Mouse (Mus musculus): Measurements from ENCODE around the gene Apobec4. TPM values are rescaled to one million over a fixed set of nuclear protein-coding genes. Genes with fewer than 3 reads are reported as not detected.

Gene Apobec4
- polyA plus RNA-seq, 1 experiment from 2014 or later, result not detected

DNA sequence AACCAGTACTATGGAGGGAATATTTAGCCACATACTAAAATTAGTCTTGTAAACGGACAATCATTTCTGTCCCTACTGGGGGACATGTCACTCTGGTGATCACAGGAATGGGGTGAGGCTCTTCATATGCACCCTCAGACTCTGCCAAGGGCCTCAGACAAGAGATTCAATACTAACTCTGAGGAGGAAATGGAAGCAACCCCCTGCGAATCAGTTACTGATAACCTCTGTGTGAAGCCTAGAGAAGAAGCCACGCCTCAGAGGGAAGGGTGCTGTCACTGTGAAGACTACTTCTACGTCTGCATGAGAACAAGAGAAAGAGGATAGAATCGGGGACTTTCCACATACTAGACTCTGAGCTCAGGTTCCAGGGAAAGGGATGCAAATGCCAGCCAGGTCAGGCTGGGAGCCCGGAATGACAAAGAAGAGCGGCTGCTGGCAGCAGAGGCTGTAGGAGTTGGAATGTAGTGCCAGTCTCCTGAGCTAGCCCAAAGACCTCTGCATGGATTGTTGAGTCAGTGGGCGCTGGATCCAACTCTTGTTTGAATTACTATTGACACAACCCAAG lies 45.4 kb downstream of the Apobec4 start:
- H3K4me2 ChIP-seq, result no peak overlapping the region

DNA sequence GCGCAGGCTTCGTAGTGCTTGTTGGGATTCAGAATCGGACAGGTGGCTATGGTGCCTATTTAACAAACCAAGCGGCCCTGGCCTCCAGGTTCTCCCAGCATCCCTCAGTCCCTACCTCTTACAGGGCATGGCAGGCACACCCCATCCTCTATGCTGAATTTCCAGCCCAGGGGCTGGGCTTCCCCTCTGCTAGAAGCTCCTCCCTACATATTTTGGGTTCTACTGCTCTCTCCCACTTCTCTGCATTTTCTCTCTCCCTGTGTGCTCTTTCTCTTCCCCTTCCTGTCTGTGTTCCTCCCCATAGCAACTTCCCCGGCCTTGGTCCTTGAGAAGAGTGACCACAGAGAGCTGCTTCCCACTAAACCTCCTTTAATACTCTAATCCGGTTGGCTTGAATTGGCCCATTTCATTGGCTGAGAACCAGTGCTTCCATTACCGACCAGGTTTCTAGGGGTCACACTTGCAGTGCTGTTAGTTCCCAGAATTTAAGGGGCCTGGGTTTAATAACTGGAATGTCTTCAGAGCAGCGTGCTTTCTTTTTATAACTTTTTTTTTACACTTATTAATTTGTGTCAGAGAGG lies 46.4 kb downstream of the Apobec4 start:
- Histone ChIP-seq H3K27me3 (no peaks in the 10 kb centered on the region), H3K36me3 (replicated peaks) (no peaks in the 10 kb centered on the region), H3K27ac (no peak overlapping the region), H3K4me1 (peaks cover 19% of the 10 kb centered on the region), H3K9ac (no peak overlapping the region), H3K9me3 (no peaks in the 10 kb centered on the region), H3K4me2 (no peak overlapping the region), H3K4me3 (replicated peaks) (no peak overlapping the region)
- 78% methylated on average over 8 of the region's 8 CpGs for WGBS
- no peak for ATAC-seq (ENCODE audit: low FRiP score)

More for the DNA sequence above, 45.4 kb downstream of the Apobec4 start:
- 79% methylated on average over 8 of the region's 8 CpGs for WGBS
- no peak for ATAC-seq (ENCODE audit: low FRiP score)
- no peak overlapping the region for H3K9ac ChIP-seq
- no peak overlapping the region for H3K27ac ChIP-seq
- no peak overlapping the region for H3K4me3 ChIP-seq (replicated peaks)
- H3K36me3 ChIP-seq (replicated peaks), result no peaks in the 10 kb centered on the region
- H3K27me3 ChIP-seq, result no peaks in the 10 kb centered on the region
- H3K9me3 ChIP-seq, result no peaks in the 10 kb centered on the region
- peaks cover 22% of the 10 kb centered on the region for H3K4me1 ChIP-seq

DNA sequence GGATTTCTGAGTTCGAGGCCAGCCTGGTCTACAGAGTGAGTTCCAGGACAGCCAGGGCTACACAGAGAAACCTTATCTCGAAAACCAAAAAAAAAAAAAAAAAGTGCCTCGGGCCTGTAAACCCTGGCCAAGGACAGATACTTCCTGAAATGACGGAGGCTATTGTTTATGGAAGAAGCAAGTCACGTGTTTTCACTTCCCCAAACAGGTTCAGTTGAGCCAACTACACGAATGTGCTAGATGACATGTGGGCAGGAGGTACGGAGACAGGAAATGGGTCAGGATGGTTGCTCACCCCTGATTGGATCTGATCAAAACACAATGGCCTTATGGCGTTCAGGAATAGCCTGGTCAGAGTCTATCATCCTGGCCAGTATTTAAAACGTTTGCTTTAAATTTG lies 47.8 kb downstream of the Apobec4 start:
- no peak overlapping the region for H3K4me2 ChIP-seq
- WGBS, result 87% methylated on average over 9 of the region's 9 CpGs
- H3K9me3 ChIP-seq, result no peaks in the 10 kb centered on the region
- no peaks in the 10 kb centered on the region for H3K36me3 ChIP-seq (replicated peaks)
- H3K4me1 ChIP-seq, result peaks cover 12% of the 10 kb centered on the region
- no peak overlapping the region for H3K4me3 ChIP-seq (replicated peaks)
- no peak overlapping the region for H3K27ac ChIP-seq
- no peak overlapping the region for H3K9ac ChIP-seq
- ATAC-seq (ENCODE audit: low FRiP score), result no peak
- H3K27me3 ChIP-seq, result no peaks in the 10 kb centered on the region

DNA sequence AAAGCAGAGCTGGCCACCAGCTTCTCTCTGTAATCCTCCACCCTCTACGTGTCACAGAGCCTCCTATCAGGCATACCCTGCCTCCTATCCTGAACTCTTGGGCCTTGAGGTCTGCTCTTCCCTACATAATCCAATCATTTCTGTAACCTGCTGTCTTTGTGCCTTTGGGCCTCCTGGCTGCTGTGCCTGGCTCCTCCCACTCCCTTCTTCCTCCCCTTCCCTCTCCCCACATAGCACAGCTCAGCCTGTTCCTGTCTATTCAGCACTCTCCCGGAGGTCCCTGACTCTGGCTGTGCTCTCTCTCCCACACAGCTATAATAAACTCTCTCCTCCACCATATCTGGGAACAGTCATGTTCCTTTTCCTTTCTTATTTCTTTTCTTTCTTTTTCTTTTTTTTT lies 49.5 kb downstream of the Apobec4 start, which contains the start of gene Ncf2:
TSS of gene Ncf2 (plus strand) at position 298 of the 400 bp plus-strand sequence.
- Histone ChIP-seq H3K4me2 (no peak within 1 kb of the TSS), H3K36me3 (replicated peaks) (no peaks in the 10 kb centered on the region), H3K27ac (no peak within 1 kb of the TSS), H3K9me3 (no peaks in the 10 kb centered on the region), H3K9ac (no peak within 1 kb of the TSS), H3K4me3 (replicated peaks) (no peak within 1 kb of the TSS), H3K4me1 (peaks cover 3% of the 10 kb centered on the region), H3K27me3 (no peaks in the 10 kb centered on the region)
- 4% methylated on average over 2 of the region's 2 CpGs for WGBS
- ATAC-seq (ENCODE audit: low FRiP score), result peak; percentile 77; the same call in 1 of the 2 replicates

DNA sequence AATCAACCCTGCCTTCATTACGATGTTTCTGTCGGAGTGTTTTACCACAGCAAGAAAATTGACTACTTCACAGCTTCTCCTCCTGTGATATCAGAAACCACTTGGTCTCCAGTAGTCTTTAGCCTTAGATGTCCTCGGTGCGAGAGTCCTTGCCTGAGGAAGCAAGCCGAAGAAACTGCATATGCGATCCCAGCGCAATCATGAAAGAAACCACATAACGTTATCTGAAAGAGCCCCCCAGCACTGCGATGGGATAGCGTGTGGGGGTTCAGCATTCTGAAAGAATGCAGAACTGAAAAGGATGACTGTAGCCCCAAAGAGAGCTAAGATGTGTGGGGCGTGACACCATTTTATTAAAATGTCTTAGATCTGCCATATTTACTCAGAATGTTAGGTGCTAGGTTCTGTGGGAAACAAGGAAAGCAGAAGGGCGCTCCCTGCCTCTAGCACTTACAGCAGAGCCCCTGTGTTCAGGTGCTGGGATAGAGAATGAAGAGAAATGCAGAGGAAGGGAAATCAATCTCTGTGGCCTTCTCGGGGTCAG lies 50.4 kb downstream of the Apobec4 start:
- H3K36me3 ChIP-seq (replicated peaks), result no peaks in the 10 kb centered on the region
- H3K4me2 ChIP-seq, result no peak overlapping the region
- no peak overlapping the region for H3K4me3 ChIP-seq (replicated peaks)
- no peaks in the 10 kb centered on the region for H3K27me3 ChIP-seq
- peaks cover 3% of the 10 kb centered on the region for H3K4me1 ChIP-seq
- 89% methylated on average over 13 of the region's 13 CpGs for WGBS
- H3K9ac ChIP-seq, result no peak overlapping the region
- ATAC-seq (ENCODE audit: low FRiP score), result no peak
- no peaks in the 10 kb centered on the region for H3K9me3 ChIP-seq
- H3K27ac ChIP-seq, result no peak overlapping the region

DNA sequence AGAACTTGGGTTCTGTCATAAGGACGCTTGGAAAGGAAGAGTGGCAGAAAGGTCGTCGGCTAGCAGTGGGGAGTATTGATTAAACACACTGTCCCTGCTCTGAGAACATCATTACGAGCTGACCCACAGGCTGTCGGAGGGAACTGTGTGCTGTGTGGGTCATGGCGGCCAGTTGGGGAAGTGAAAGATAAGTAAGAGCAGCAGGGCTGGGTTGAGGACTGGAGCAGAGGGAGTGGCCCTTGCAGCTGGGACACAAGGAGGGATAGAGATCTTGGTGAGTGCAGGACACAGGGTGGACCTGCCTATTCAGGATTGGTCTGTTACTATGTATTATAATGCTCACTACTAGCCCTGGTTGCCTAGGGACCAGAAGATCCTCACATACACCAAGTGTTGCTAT lies 54.6 kb downstream of the Apobec4 start:
- no peak overlapping the region for H3K27ac ChIP-seq
- WGBS, result 86% methylated on average over 6 of the region's 6 CpGs
- H3K4me1 ChIP-seq, result peaks cover 3% of the 10 kb centered on the region
- H3K4me3 ChIP-seq (replicated peaks), result no peak overlapping the region
- no peaks in the 10 kb centered on the region for H3K27me3 ChIP-seq
- ATAC-seq (ENCODE audit: low FRiP score), result no peak
- no peak overlapping the region for H3K9ac ChIP-seq
- no peaks in the 10 kb centered on the region for H3K9me3 ChIP-seq
- H3K36me3 ChIP-seq (replicated peaks), result no peaks in the 10 kb centered on the region
- H3K4me2 ChIP-seq, result no peak overlapping the region

Other genes with a start within 250 kb of the Apobec4 start
- 19.8 and 20.9 TPM in 2 replicates for gene Rgl1, start 15.8 kb downstream of the Apobec4 start, polyA plus RNA-seq (2016; fragmentation: Nextera tagmentation; extraction: Ambion mirVana)
- 275 and 281 TPM in 2 replicates for gene Arpc5, start 16.0 kb downstream of the Apobec4 start, polyA plus RNA-seq (2016; fragmentation: Nextera tagmentation; extraction: Ambion mirVana)
- 1.8 and 2.2 TPM in 2 replicates for gene Ncf2, start 49.6 kb downstream of the Apobec4 start, polyA plus RNA-seq (2016; fragmentation: Nextera tagmentation; extraction: Ambion mirVana)
- 34.1 and 46.7 TPM in 2 replicates for gene Smg7, start 152.1 kb downstream of the Apobec4 start, polyA plus RNA-seq (2016; fragmentation: Nextera tagmentation; extraction: Ambion mirVana)
- 23.7 and 24.3 TPM in 2 replicates for gene Nmnat2, start 204.4 kb downstream of the Apobec4 start, polyA plus RNA-seq (2016; fragmentation: Nextera tagmentation; extraction: Ambion mirVana)